Mouse (Mus musculus) kidney, embryonic 16.5 days (tissue): ENCODE results near the gene Jarid2. TPM values are rescaled to one million over a fixed set of nuclear protein-coding genes. Genes with fewer than 3 reads are reported as not detected.

Experiments
- ATAC-seq: fragments of 200-750 bp; cut with Nextera tagmentation; 2 replicates; pipeline ENCODE4 v1.8.0; 2017; ENCODE audit warnings: moderate TSS enrichment; ENCODE audit not compliant: low FRiP score, low TSS enrichment
- H3K27ac ChIP-seq: fragments of 300-500 bp; sonication (generic); 2 replicates; pipeline ENCODE4 v1.5.1; 2014; ENCODE audit warnings: low read length
- H3K27me3 ChIP-seq: fragments of 300-500 bp; sonication (generic); 2 replicates; pipeline ENCODE4 v1.6.1; 2014; ENCODE audit warnings: low read length, control low read depth, mixed read lengths; ENCODE audit not compliant: insufficient read depth
- H3K36me3 ChIP-seq: fragments of 300-500 bp; sonication (generic); 2 replicates; pipeline ENCODE4 v1.6.1; 2014; ENCODE audit warnings: low read length, control low read depth, mixed read lengths; ENCODE audit not compliant: insufficient read depth
- H3K4me1 ChIP-seq: fragments of 300-500 bp; sonication (generic); 2 replicates; pipeline ENCODE4 v1.6.1; 2014; ENCODE audit warnings: low read length, control low read depth, mixed read lengths; ENCODE audit not compliant: insufficient read depth
- H3K4me2 ChIP-seq: fragments of 300-500 bp; sonication (generic); replicated peaks from 2 replicates; pipeline ENCODE4 v1.6.1; 2014; ENCODE audit warnings: low read depth, low read length
- H3K4me3 ChIP-seq: fragments of 300-500 bp; sonication (generic); 2 replicates; pipeline ENCODE4 v1.5.1; 2014; ENCODE audit warnings: mild to moderate bottlenecking, low read length
- H3K9ac ChIP-seq: fragments of 300-500 bp; sonication (generic); replicated peaks from 2 replicates; pipeline ENCODE4 v1.6.1; 2014; ENCODE audit warnings: low read length
- H3K9me3 ChIP-seq: fragments of 300-500 bp; sonication (generic); 2 replicates; pipeline ENCODE4 v1.6.1; 2016; ENCODE audit warnings: low read length, control low read depth
- WGBS: fragments of 180-500 bp; shearing (Covaris S2); extraction: QIAGEN DNeasy Blood & Tissue Kit; methylation state at CpG from one replicate; pipeline ENCODE4 v1.1.7; 2014; 5-methylcytosine and 5-hydroxymethylcytosine counted together
- polyA plus RNA-seq: library from polyadenylated mRNA; unstranded; fragments of >200 nt; fragmentation: Nextera tagmentation; extraction: Ambion mirVana; gene quantifications from 2 replicates; pipeline ENCODE4 v1.2.1, GENCODE M21; 2015

Gene Jarid2
- polyA plus RNA-seq, 1 experiment from 2014 or later: 39.7 TPM

- H3K4me2 ChIP-seq: no peak overlapping the region
- H3K27me3 ChIP-seq: no peaks in the 10 kb centered on the region
- no peak overlapping the region for H3K9ac ChIP-seq
- no peak for ATAC-seq
- no peak overlapping the region for H3K4me3 ChIP-seq
- peaks cover 53% of the 10 kb centered on the region for H3K36me3 ChIP-seq
- no peaks in the 10 kb centered on the region for H3K9me3 ChIP-seq
- peaks cover 11% of the 10 kb centered on the region for H3K4me1 ChIP-seq
- no peak overlapping the region for H3K27ac ChIP-seq
- whole genome bisulfite sequencing: 90% methylated on average over 6 of the region's 6 CpGs
Observed at GRCm38 (mm10) chr13:44902299-44902698, 173.0 kb downstream of the Jarid2 start.

- peaks cover 22% of the 10 kb centered on the region for H3K4me1 ChIP-seq
Observed at GRCm38 (mm10) chr13:44903416-44903815, 174.1 kb downstream of the Jarid2 start.

GRCm38 (mm10) chr13:44904271-44904670 lies 175.0 kb downstream of the Jarid2 start:
- H3K36me3 ChIP-seq: peaks cover 44% of the 10 kb centered on the region
- H3K9me3 ChIP-seq: no peaks in the 10 kb centered on the region
- 67% methylated on average over 1 of the region's 1 CpGs for WGBS
- H3K27me3 ChIP-seq: no peaks in the 10 kb centered on the region
- H3K4me3 ChIP-seq: no peak overlapping the region
- ATAC-seq: no peak
- no peak overlapping the region for H3K9ac ChIP-seq
- H3K27ac ChIP-seq: no peak overlapping the region
- peaks cover 27% of the 10 kb centered on the region for H3K4me1 ChIP-seq
- no peak overlapping the region for H3K4me2 ChIP-seq

More at GRCm38 (mm10) chr13:44903416-44903815, 174.1 kb downstream of the Jarid2 start:
- H3K9ac ChIP-seq: no peak overlapping the region
- no peaks in the 10 kb centered on the region for H3K27me3 ChIP-seq
- no peaks in the 10 kb centered on the region for H3K9me3 ChIP-seq
- no peak overlapping the region for H3K27ac ChIP-seq
- H3K36me3 ChIP-seq: peaks cover 43% of the 10 kb centered on the region
- no peak overlapping the region for H3K4me2 ChIP-seq
- ATAC-seq: no peak
- H3K4me3 ChIP-seq: no peak overlapping the region

- Histone ChIP-seq H3K27me3 (no peaks in the 10 kb centered on the region), H3K36me3 (peaks cover 50% of the 10 kb centered on the region), H3K4me2 (no peak overlapping the region), H3K9ac (no peak overlapping the region), H3K9me3 (no peaks in the 10 kb centered on the region), H3K27ac (peak overlapping the region; percentile 57; the same call in 1 of the 2 replicates), H3K4me1 (peaks cover 27% of the 10 kb centered on the region), H3K4me3 (no peak overlapping the region)
- ATAC-seq: no peak
- 75% methylated on average over 11 of the region's 11 CpGs for WGBS
Observed at GRCm38 (mm10) chr13:44906141-44906540, 176.9 kb downstream of the Jarid2 start.

GRCm38 (mm10) chr13:44907702-44908101 lies 178.4 kb downstream of the Jarid2 start:
- peaks cover 27% of the 10 kb centered on the region for H3K4me1 ChIP-seq
- peaks cover 48% of the 10 kb centered on the region for H3K36me3 ChIP-seq
- H3K9me3 ChIP-seq: no peaks in the 10 kb centered on the region
- 21% methylated on average over 6 of the region's 6 CpGs for WGBS
- no peak overlapping the region for H3K9ac ChIP-seq
- H3K4me3 ChIP-seq: no peak overlapping the region
- peak; percentile 83 for ATAC-seq
- H3K27me3 ChIP-seq: no peaks in the 10 kb centered on the region
- H3K27ac ChIP-seq: peak overlapping the region; percentile 86
- no peak overlapping the region for H3K4me2 ChIP-seq

GRCm38 (mm10) chr13:44908790-44909189 lies 179.5 kb downstream of the Jarid2 start:
- Histone ChIP-seq H3K27ac (no peak overlapping the region; the same call in 1 of the 2 replicates), H3K27me3 (no peaks in the 10 kb centered on the region), H3K4me3 (no peak overlapping the region), H3K9me3 (no peaks in the 10 kb centered on the region), H3K36me3 (peaks cover 51% of the 10 kb centered on the region), H3K4me2 (no peak overlapping the region), H3K4me1 (peaks cover 27% of the 10 kb centered on the region), H3K9ac (no peak overlapping the region)
- 20% methylated on average over 1 of the region's 1 CpGs for WGBS
- ATAC-seq: no peak

- 73% methylated on average over 2 of the region's 2 CpGs for WGBS
- Histone ChIP-seq H3K36me3 (peaks cover 76% of the 10 kb centered on the region), H3K27ac (no peak overlapping the region), H3K9me3 (no peaks in the 10 kb centered on the region), H3K27me3 (no peaks in the 10 kb centered on the region), H3K9ac (no peak overlapping the region), H3K4me3 (no peak overlapping the region), H3K4me1 (peaks cover 10% of the 10 kb centered on the region), H3K4me2 (no peak overlapping the region)
- ATAC-seq: peak; percentile 21; the same call in 1 of the 2 replicates
Observed at GRCm38 (mm10) chr13:44912851-44913250, 183.6 kb downstream of the Jarid2 start.

GRCm38 (mm10) chr13:44913560-44913959 lies 184.3 kb downstream of the Jarid2 start:
- peaks cover 80% of the 10 kb centered on the region for H3K36me3 ChIP-seq
- no peak overlapping the region for H3K4me3 ChIP-seq
- no peak overlapping the region for H3K27ac ChIP-seq
- 64% methylated on average over 7 of the region's 7 CpGs for WGBS
- ATAC-seq: peak; percentile 43; the same call in 1 of the 2 replicates
- H3K9me3 ChIP-seq: no peaks in the 10 kb centered on the region
- H3K9ac ChIP-seq: no peak overlapping the region
- H3K27me3 ChIP-seq: no peaks in the 10 kb centered on the region
- H3K4me2 ChIP-seq: no peak overlapping the region
- peaks cover 3% of the 10 kb centered on the region; the same call in 1 of the 2 replicates for H3K4me1 ChIP-seq

GRCm38 (mm10) chr13:44915382-44915781 lies 186.1 kb downstream of the Jarid2 start:
- H3K9me3 ChIP-seq: no peaks in the 10 kb centered on the region
- no peak for ATAC-seq
- H3K9ac ChIP-seq: no peak overlapping the region
- no peak overlapping the region for H3K27ac ChIP-seq
- no peaks in the 10 kb centered on the region for H3K27me3 ChIP-seq
- H3K4me1 ChIP-seq: no peaks in the 10 kb centered on the region
- no peak overlapping the region for H3K4me2 ChIP-seq
- 91% methylated on average over 5 of the region's 5 CpGs for WGBS
- peaks cover 88% of the 10 kb centered on the region for H3K36me3 ChIP-seq
- H3K4me3 ChIP-seq: no peak overlapping the region

GRCm38 (mm10) chr13:44915945-44916344 lies 186.7 kb downstream of the Jarid2 start:
- no peak overlapping the region for H3K4me2 ChIP-seq

More at GRCm38 (mm10) chr13:44915945-44916344, 186.7 kb downstream of the Jarid2 start:
- Histone ChIP-seq H3K36me3 (peaks cover 87% of the 10 kb centered on the region), H3K27ac (no peak overlapping the region), H3K27me3 (no peaks in the 10 kb centered on the region), H3K4me1 (no peaks in the 10 kb centered on the region), H3K9ac (no peak overlapping the region), H3K9me3 (no peaks in the 10 kb centered on the region), H3K4me3 (no peak overlapping the region)
- no peak for ATAC-seq
- 71% methylated on average over 4 of the region's 4 CpGs for WGBS
